Mouse (Mus musculus) heart, adult 2 months (tissue): ENCODE measurements at regions not wholly inside any gene's neighbourhood (a gene's known extent, or its start where the extent isn't known, plus 50 kb on each side); places are given as distances from the start of the nearest gene placed in this dataset.

ENCODE experiments used
- CTCF ChIP-seq: fragments of 200-600 bp; IDR thresholded peaks from 2 replicates; pipeline ENCODE4 v1.8.1; 2022; ENCODE audit warnings: antibody characterized with exemption, mild to moderate bottlenecking, moderate library complexity
- EP300 ChIP-seq: fragments of 200-500 bp; IDR thresholded peaks from 2 replicates; pipeline ENCODE4 v1.6.1; 2011; ENCODE audit warnings: low read depth, low read length, control low read depth; ENCODE audit not compliant: insufficient read depth
- POLR2A ChIP-seq: fragments of 200-500 bp; IDR thresholded peaks from 2 replicates; pipeline ENCODE4 v1.6.1; 2011; ENCODE audit warnings: mild to moderate bottlenecking, low read depth, low read length, control low read depth; ENCODE audit not compliant: insufficient read depth

DNA sequence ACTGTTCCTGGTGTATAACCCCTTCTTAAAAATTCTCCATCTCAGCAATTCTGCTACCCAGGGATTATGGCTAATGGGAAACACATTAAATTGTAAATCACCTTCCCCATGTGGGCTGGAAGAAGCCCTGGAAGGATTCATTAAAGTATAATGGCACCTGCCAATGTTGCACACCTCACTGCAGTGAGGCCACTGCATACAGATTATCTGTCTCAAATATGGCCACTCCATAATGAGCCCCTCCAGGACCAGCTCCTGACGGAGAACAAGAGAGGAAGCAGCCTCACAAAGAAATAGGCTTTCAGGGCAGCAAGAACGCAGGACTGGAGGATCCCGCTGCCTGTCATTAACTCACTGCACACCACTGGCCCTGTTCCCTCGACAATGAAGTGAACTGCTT is 115.2 kb upstream of the Alk start:
- TF ChIP-seq EP300 (no peak), CTCF (no peak), POLR2A (no peak)
